ENCODE assay signal across 8 mouse cellular contexts in the genomic region with DNA sequence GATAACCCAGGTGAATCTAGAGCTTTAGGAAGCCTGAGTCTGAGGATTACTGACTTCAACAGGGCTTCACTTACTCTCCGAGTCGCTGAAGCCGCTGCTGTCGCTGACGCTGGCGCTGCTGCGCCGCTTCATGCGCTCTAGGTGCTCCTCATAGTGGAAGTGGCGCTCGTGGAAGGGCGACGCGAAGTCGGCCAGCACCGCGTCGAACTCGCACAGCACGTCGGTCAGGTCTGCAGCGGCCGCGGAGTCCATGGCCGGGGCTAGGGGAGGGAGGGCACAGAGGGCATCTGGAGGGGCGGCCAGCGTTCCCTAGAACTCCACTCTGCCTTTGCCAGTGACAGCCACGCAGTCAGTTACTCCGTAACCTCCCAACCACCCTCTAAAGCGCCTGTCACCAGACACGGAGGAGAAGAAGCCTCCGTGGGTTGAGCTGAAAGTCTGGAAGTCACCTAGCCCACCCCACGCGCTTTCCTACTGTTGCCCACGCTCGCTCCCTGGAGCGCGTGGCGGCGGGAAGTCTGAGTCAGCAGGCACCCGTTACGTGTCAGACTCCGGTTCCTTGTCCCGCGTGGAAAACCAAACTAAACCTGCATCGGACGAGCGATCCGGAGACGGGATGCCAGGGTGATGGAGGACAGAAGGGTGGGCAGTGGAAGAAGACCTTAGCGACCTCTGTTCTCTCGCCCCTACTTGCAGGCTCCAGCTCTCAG. TPM values are rescaled to one million over a fixed set of nuclear protein-coding genes. Genes with fewer than 3 reads are reported as not detected.
A peak's percentile ranks its signal among the peaks of the same experiment; 100 is the strongest.
DNase-seq lines count a peak whose midpoint lies in the region; ATAC-seq and TF ChIP-seq lines count a peak whose summit lies in the region.
"Had no signal": no experiment of that assay in that cellular context is flagged by ENCODE, and none has a peak within 500 bp of the region (broad histone marks: within the 10 kb centered on the region; RNA-seq: fewer than 3 reads in every experiment).

No protein-coding gene starts in this region.

- no peak for TF ChIP-seq CTCF in thymus, adult 2 months (IDR thresholded peaks at IDR 0.05; ENCODE audit: borderline replicate concordance, control insufficient read depth, extremely low read depth, insufficient read depth, low read length, poor library complexity)

- H3K36me3 ChIP-seq in thymus, adult 2 months (ENCODE audit: control insufficient read depth, insufficient read depth, low read length), result peaks cover 29% of the 10 kb centered on the region
- H3K36me3 ChIP-seq in forebrain, embryonic 15.5 days, result no peaks in the 10 kb centered on the region

- peak overlapping the region; percentile 56 for H3K27ac ChIP-seq in thymus, adult 2 months (ENCODE audit: control insufficient read depth, insufficient read depth, low read length)
- H3K27ac ChIP-seq in forebrain, embryonic 15.5 days (replicated peaks), result no peak overlapping the region

- H3K4me1 ChIP-seq in thymus, adult 2 months (replicated peaks; ENCODE audit: control insufficient read depth, insufficient read depth, low read length), result peaks cover 21% of the 10 kb centered on the region
- H3K4me1 ChIP-seq in forebrain, embryonic 15.5 days, result peaks cover 22% of the 10 kb centered on the region

- DNase-seq in thymus, adult 2 months, result peak; percentile 54
- no peak for DNase-seq in thymus, adult 18-20 months
- DNase-seq in cerebellum, adult 11 months, result peak; percentile 28
- DNase-seq in kidney, postnatal 10 days, result peak; percentile 47
- DNase-seq in right cerebral cortex, postnatal 25 days, result peak; percentile 67

- no peaks in the 10 kb centered on the region for H3K9me3 ChIP-seq in forebrain, embryonic 15.5 days

- peak overlapping the region; percentile 98 for H3K4me2 ChIP-seq in forebrain, embryonic 15.5 days (replicated peaks)

- H3K4me3 ChIP-seq in thymus, adult 2 months (ENCODE audit: control insufficient read depth, insufficient read depth, low read length), result peak overlapping the region; percentile 74
- H3K4me3 ChIP-seq in forebrain, embryonic 15.5 days, result peak overlapping the region; percentile 60

- H3K27me3 ChIP-seq in thymus, adult 2 months (ENCODE audit: control insufficient read depth, insufficient read depth, low read length), result no peaks in the 10 kb centered on the region
- H3K27me3 ChIP-seq in forebrain, embryonic 15.5 days, result no peaks in the 10 kb centered on the region

- WGBS in thymus, adult 2 months, result under 1% methylated on average over 52 of the region's 52 CpGs
- WGBS in forebrain, embryonic 15.5 days, result under 1% methylated on average over 52 of the region's 52 CpGs

- peak overlapping the region; percentile 69 for H3K9ac ChIP-seq in forebrain, embryonic 15.5 days (replicated peaks)

- TF ChIP-seq POLR2A in thymus, adult 2 months (IDR thresholded peaks at IDR 0.05; ENCODE audit: control insufficient read depth, extremely low read depth, insufficient read depth, low read length, poor library complexity), result peak; percentile 38; the same call in 1 of the 2 replicates

- peak; percentile 33 for ATAC-seq in forebrain, embryonic 15.5 days (replicated peaks)
- ATAC-seq in megakaryocyte, adult 5-6 weeks (ENCODE audit: poor library complexity, severe bottlenecking), result peak; percentile 43

RNA-seq across cellular contexts. Expression of a gene that starts 0.6 kb away (rescaled TPM):
- polyA plus RNA-seq in thymus, adult 2 months (2012; rRNA removed), result 880 and 889 TPM in 2 replicates
- polyA plus RNA-seq in forebrain, embryonic 15.5 days (2015; fragmentation: Nextera tagmentation; extraction: Ambion mirVana), result 67.3 and 68.3 TPM in 2 replicates
- total RNA-seq in megakaryocyte, adult 5-6 weeks (2015), result 11.7 and 13.7 TPM in 2 replicates
- total RNA-seq in megakaryocyte, adult 5-6 weeks (2017), result 12.4 and 12.8 TPM in 2 replicates

RNA-seq across cellular contexts. Expression of a gene that starts 53.6 kb away (rescaled TPM):
- not detected in 2 replicates for polyA plus RNA-seq in thymus, adult 2 months (2012; rRNA removed)
- polyA plus RNA-seq in forebrain, embryonic 15.5 days (2015; fragmentation: Nextera tagmentation; extraction: Ambion mirVana), result not detected in 2 replicates
- not detected in 2 replicates for total RNA-seq in megakaryocyte, adult 5-6 weeks (2015)
- not detected in 2 replicates for total RNA-seq in megakaryocyte, adult 5-6 weeks (2017)
- polyA plus RNA-seq: large intestine, adult 2 months had no signal

Comparison
In these comparisons a context has a peak if more than half of its experiments do, and no peak if none do; other contexts are left out.
1. DNase-seq: peak in thymus, adult 2 months (single experiment), cerebellum, adult 11 months (single experiment), kidney, postnatal 10 days (single experiment) and right cerebral cortex, postnatal 25 days (single experiment); none in thymus, adult 18-20 months (0 of 2).
2. RNA of a gene that starts 0.6 kb away (polyA plus RNA-seq): 880 to 889 TPM in thymus, adult 2 months; 67.3 to 68.3 TPM in forebrain, embryonic 15.5 days; every median in the first group is over 10 times any median in the second.